Mouse (Mus musculus): ENCODE results near the gene Gas7. TPM values are rescaled to one million over a fixed set of nuclear protein-coding genes. Genes with fewer than 3 reads are reported as not detected.

Gas7 gene
- polyA plus RNA-seq, 1 experiment from 2014 or later, result 4.2 TPM

DNA sequence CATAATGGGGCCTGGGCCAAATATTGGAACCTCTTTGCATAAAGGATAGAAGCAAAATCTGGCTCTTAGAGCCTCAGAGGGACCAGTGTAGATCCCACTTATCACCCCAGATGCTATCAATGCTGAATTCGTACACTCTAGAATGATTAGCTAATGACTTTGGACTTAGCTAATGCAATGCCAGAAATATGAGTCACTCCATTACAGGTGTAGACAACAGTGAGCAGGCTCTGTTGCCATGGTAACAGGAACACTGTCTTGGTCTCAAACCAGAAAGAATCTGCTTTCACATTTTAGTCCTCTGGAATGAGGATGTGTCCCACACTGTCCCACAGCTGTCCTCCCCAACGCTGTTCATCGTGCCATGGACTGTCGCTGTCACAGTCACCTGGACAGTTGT lies 94.1 kb downstream of the Gas7 start:
- Histone ChIP-seq H3K27ac (no peak overlapping the region), H3K36me3 (no peaks in the 10 kb centered on the region), H3K4me3 (no peak overlapping the region), H3K4me1 (replicated peaks) (peaks cover 19% of the 10 kb centered on the region), H3K9me3 (no peaks in the 10 kb centered on the region), H3K27me3 (ENCODE audit: insufficient read depth, poor library complexity, severe bottlenecking) (no peaks in the 10 kb centered on the region)
- DNase-seq (ENCODE audit: low spot score), result no peak
- WGBS, result 97% methylated on average over 4 of the region's 4 CpGs

DNA sequence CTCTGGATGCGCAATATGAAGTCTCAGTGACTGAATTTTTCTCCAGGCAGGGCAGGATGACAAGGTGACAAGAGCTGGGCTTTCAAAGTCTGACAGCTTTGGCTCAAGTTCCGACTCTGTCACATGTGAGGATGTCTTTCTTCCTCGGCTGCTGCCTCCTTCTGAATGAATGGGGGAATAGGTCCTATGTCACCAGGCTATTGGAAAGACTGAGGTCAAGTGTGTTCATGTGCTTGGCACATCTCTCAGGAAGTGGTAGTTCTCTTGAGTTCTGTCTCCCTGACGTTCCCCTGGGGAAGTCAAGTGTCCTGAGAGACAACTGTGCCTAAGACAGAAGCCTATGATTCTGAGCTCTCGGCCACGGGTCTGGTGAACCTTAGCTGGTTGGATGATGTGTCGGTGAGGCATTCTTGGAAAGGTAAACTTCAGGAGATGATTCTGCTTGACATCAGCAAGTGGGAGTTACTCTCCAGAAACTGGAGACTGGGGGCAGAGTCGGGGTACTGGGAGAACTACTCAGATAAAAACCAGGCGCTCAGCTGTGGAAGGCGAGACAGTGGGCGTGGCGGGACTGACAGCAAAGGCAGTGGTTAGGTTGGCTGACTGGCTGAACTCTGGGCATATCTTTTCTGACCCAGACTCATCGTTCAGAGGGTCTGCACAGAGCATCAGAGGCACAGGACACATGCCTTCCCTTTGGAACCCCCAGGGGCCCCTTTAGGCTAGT lies 94.7 kb downstream of the Gas7 start:
- peaks cover 15% of the 10 kb centered on the region for H3K4me1 ChIP-seq (replicated peaks)
- DNase-seq (ENCODE audit: low spot score), result no peak
- 82% methylated on average over 13 of the region's 13 CpGs for WGBS
- no peaks in the 10 kb centered on the region for H3K36me3 ChIP-seq
- no peaks in the 10 kb centered on the region for H3K9me3 ChIP-seq
- H3K27me3 ChIP-seq (ENCODE audit: insufficient read depth, poor library complexity, severe bottlenecking), result no peaks in the 10 kb centered on the region
- no peak overlapping the region for H3K27ac ChIP-seq
- H3K4me3 ChIP-seq, result no peak overlapping the region

DNA sequence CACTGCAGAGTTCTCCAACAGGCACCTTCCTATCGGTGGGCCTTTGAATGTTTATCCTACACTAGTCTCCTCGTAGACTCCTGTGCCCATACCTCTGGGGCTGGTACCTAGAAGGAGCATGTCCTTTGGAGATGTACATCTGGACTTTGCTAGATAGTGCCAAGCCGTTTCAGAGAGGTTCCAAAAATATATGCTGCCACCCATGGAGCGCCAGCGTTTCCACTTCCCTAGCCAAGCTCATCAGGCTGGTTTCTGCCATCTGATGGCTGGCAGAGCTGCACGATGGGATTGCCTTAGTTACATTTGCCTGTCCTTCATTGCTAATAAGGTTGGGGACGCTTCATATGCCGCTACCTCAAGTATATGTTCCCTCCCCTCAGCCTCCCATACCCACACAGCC lies 97.2 kb downstream of the Gas7 start:
- 93% methylated on average over 8 of the region's 8 CpGs for WGBS
- H3K27ac ChIP-seq, result no peak overlapping the region
- H3K9me3 ChIP-seq, result no peaks in the 10 kb centered on the region
- no peaks in the 10 kb centered on the region for H3K4me1 ChIP-seq (replicated peaks)
- no peak for DNase-seq (ENCODE audit: low spot score)
- H3K4me3 ChIP-seq, result no peak overlapping the region
- H3K27me3 ChIP-seq (ENCODE audit: insufficient read depth, poor library complexity, severe bottlenecking), result no peaks in the 10 kb centered on the region
- H3K36me3 ChIP-seq, result no peaks in the 10 kb centered on the region

DNA sequence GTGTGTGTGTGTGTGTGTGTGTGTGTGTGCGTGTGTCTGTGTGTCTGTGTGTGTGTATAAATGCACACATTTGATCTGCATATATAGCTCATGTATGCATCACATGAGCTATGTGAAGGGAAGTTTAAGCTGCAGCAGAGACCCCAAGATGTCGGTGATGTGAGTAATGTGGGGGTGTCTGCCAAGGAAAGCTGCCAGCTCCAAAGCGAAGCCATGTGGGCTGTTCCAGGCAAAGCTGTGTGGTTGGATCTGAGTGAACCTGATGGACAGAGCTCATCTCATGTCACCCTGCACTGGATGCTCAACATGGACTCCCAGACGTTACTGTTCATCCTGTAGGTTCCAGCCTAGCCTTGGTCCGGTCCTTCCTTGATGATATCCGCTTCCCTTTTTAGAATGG lies 99.0 kb downstream of the Gas7 start:
- WGBS, result 95% methylated on average over 6 of the region's 6 CpGs
- Histone ChIP-seq H3K27me3 (ENCODE audit: insufficient read depth, poor library complexity, severe bottlenecking) (no peaks in the 10 kb centered on the region), H3K4me3 (no peak overlapping the region), H3K36me3 (no peaks in the 10 kb centered on the region), H3K27ac (no peak overlapping the region), H3K9me3 (no peaks in the 10 kb centered on the region), H3K4me1 (replicated peaks) (peaks cover 16% of the 10 kb centered on the region)
- no peak for DNase-seq (ENCODE audit: low spot score)

DNA sequence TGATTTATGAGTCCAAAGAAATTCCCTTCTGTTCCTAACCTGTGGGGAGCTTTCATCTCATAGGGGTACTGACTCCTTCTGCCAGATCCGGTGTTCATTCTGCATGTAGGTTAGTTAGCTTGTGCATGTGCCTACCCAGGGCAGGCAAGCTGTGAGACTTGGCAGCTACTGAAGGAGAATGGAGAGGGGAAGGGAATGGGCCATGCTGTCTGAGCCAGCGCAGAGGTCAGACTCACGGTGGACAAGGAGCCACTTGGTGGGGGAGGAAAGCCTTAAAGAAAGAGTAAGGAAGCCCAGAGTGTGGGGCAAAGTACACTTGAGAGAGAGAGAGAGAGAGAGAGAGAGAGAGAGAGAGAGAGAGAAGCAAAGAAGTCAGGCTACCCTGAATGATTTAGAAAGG lies 101.1 kb downstream of the Gas7 start:
- no peaks in the 10 kb centered on the region for H3K36me3 ChIP-seq
- no peaks in the 10 kb centered on the region for H3K9me3 ChIP-seq
- H3K27ac ChIP-seq, result no peak overlapping the region
- no peaks in the 10 kb centered on the region for H3K27me3 ChIP-seq (ENCODE audit: insufficient read depth, poor library complexity, severe bottlenecking)
- DNase-seq (ENCODE audit: low spot score), result no peak
- no peak overlapping the region for H3K4me3 ChIP-seq
- WGBS, result 77% methylated on average over 3 of the region's 3 CpGs
- peaks cover 22% of the 10 kb centered on the region for H3K4me1 ChIP-seq (replicated peaks)

DNA sequence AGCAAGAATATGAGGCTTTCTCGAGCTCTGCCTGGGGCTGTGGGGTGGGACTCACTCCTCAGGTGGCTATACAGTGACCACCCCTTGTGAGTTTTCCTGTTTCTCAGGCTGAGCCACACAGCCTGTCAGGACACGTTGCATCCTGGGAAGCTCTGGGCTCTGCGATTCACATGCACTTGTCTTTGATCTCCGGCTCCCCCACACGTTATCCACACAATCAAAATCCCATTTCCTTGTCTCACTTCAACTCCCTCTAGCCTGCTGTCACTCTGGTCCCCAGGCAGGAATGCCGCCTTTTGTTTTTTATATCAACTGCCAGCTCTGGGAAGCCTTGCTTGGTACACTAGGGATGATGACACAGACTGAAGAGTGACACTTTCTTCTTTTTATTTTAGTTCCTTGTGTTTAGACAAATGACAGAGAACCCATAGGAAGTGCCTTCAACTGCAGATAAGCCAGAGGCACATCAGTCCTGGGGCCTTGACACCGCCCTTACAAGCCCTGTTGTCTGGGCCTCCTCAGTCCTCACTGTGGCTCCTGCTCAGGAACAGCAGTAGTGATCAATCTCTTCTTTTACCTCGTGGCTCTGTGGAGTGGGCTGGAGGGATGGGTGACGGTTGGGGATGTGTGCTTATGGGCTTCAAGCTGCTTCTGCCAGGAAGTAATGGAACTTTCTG lies 103.7 kb downstream of the Gas7 start:
- Histone ChIP-seq H3K4me3 (no peak overlapping the region), H3K36me3 (no peaks in the 10 kb centered on the region), H3K27me3 (ENCODE audit: insufficient read depth, poor library complexity, severe bottlenecking) (no peaks in the 10 kb centered on the region), H3K27ac (peak overlapping the region; percentile 77), H3K4me1 (replicated peaks) (peaks cover 35% of the 10 kb centered on the region), H3K9me3 (no peaks in the 10 kb centered on the region)
- 20% methylated on average over 9 of the region's 9 CpGs for WGBS
- no peak for DNase-seq (ENCODE audit: low spot score)

DNA sequence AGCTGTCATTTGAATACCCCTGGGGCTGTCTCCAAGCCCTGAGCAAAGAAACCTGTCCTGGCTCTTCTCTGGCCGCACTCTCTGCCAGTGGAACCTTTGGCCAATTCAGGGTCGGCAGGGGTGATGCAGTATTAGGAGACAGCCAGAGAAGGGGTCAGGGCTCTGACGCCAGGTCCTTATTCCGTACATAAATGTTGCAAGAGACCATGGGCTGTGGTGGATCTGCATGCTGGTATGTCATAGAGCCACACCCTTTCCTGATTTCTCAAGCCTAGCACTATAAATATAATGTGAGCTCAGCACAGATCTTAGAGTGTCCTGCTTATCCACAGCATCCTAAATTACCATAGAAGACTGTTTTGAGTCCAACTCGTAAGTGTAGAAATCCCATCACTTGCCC lies 104.3 kb downstream of the Gas7 start:
- H3K27me3 ChIP-seq (ENCODE audit: insufficient read depth, poor library complexity, severe bottlenecking), result no peaks in the 10 kb centered on the region
- no peak overlapping the region for H3K4me3 ChIP-seq
- H3K36me3 ChIP-seq, result no peaks in the 10 kb centered on the region
- H3K27ac ChIP-seq, result peak overlapping the region; percentile 77
- H3K9me3 ChIP-seq, result no peaks in the 10 kb centered on the region
- H3K4me1 ChIP-seq (replicated peaks), result peaks cover 35% of the 10 kb centered on the region
- 75% methylated on average over 5 of the region's 5 CpGs for WGBS
- no peak for DNase-seq (ENCODE audit: low spot score)

DNA sequence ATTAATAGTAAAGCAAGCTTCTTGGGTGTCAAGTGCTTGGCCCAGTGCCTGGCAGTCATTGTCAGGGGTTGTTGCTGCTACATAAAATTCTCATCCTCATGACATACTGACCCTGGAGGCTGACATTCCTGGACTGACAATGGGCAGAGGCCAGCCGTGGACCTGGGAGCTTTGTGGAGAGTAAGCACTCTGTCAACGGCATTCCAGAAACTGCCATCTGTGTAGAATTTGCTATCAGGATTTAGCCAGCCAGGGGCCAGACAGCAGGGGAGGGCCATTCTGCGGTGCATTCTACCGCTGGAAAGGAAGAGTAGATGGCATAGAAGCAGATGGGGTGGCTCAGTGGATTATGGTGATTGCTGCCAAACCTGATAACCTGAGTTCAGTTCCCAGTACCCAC lies 106.4 kb downstream of the Gas7 start:
- no peaks in the 10 kb centered on the region for H3K27me3 ChIP-seq (ENCODE audit: insufficient read depth, poor library complexity, severe bottlenecking)
- WGBS, result 59% methylated on average over 4 of the region's 4 CpGs
- no peaks in the 10 kb centered on the region for H3K9me3 ChIP-seq
- H3K4me3 ChIP-seq, result no peak overlapping the region
- H3K4me1 ChIP-seq (replicated peaks), result peaks cover 48% of the 10 kb centered on the region
- H3K27ac ChIP-seq, result no peak overlapping the region
- DNase-seq (ENCODE audit: low spot score), result no peak
- no peaks in the 10 kb centered on the region for H3K36me3 ChIP-seq

DNA sequence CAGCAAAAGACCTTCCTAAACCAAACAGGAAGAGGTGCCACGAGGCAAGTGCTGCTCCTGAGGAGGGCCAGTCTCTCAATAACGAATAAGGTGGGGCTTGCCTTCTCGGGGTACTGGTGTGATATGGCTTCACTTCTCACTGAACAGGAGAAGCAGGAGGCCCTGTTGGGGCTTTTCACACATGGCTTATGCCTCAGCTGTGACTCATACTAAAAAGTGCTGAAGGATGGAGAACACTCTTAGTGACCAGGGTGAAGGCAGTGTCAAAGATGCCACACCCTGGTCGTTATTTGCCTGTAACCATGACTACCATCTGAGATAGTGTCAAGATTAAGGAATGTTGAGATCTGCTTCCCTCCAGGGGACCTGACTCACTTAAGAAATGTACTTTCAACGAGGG lies 107.9 kb downstream of the Gas7 start:
- DNase-seq (ENCODE audit: low spot score), result no peak
- Histone ChIP-seq H3K4me3 (no peak overlapping the region), H3K27ac (no peak overlapping the region), H3K9me3 (no peaks in the 10 kb centered on the region), H3K4me1 (replicated peaks) (peaks cover 50% of the 10 kb centered on the region), H3K27me3 (ENCODE audit: insufficient read depth, poor library complexity, severe bottlenecking) (no peaks in the 10 kb centered on the region), H3K36me3 (no peaks in the 10 kb centered on the region)
- 71% methylated on average over 5 of the region's 5 CpGs for WGBS

DNA sequence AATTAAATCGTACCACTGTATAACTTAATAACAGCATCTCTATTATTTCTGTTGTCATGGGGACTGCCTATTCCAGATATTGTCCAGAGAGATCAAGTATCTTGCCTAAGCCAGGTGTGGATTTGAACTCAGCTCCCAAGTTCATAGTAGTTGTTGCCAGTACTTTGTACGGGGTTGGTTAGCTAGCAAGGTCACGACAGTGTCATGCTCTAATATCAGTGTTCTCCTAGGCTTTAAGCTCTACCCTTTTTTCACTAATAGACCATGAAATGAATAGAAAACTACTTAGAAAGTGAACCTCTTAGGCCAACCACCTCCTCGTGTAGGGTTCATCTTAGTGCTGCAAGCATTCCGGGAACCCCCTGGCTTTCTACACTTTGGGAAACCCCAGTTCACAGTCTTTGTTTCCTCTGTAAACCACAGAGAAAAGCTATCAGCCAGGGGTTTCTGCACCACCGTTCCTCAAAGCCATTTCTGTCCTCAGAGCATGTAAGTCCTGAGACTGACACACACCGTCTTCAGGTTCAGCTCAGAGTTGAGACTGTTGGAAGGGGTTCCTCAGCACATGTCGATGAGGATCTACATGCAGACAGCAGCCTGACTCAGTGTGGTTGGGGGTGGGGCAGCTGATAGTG lies 108.9 kb downstream of the Gas7 start:
- no peaks in the 10 kb centered on the region for H3K27me3 ChIP-seq (ENCODE audit: insufficient read depth, poor library complexity, severe bottlenecking)
- H3K27ac ChIP-seq, result no peak overlapping the region
- 83% methylated on average over 8 of the region's 8 CpGs for WGBS
- no peak for DNase-seq (ENCODE audit: low spot score)
- H3K4me3 ChIP-seq, result no peak overlapping the region
- no peaks in the 10 kb centered on the region for H3K9me3 ChIP-seq
- peaks cover 41% of the 10 kb centered on the region for H3K4me1 ChIP-seq (replicated peaks)
- no peaks in the 10 kb centered on the region for H3K36me3 ChIP-seq

DNA sequence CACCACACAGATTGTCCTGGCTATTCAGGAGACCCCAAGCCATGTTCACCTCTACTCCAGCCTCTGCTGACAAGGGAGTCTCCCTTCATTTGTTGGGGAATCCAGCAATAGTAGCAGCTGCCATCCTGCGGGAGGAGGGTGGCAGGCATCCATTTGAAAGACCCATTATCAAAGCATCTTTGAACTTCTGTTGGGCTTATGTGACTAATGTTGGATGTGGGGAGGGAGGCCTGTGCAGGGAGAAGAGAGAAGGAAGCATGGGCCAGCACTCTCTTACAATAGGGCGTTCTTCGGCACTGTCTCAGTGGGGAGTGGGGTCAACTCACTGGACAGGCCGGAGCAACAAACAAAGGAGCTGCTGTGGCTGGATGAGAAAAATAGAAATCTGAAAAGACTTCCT lies 110.3 kb downstream of the Gas7 start:
- no peaks in the 10 kb centered on the region for H3K27me3 ChIP-seq (ENCODE audit: insufficient read depth, poor library complexity, severe bottlenecking)
- DNase-seq (ENCODE audit: low spot score), result no peak
- H3K9me3 ChIP-seq, result no peaks in the 10 kb centered on the region
- H3K4me1 ChIP-seq (replicated peaks), result peaks cover 38% of the 10 kb centered on the region
- WGBS, result 29% methylated on average over 4 of the region's 4 CpGs
- no peak overlapping the region for H3K4me3 ChIP-seq
- peak overlapping the region; percentile 75 for H3K27ac ChIP-seq
- H3K36me3 ChIP-seq, result no peaks in the 10 kb centered on the region

DNA sequence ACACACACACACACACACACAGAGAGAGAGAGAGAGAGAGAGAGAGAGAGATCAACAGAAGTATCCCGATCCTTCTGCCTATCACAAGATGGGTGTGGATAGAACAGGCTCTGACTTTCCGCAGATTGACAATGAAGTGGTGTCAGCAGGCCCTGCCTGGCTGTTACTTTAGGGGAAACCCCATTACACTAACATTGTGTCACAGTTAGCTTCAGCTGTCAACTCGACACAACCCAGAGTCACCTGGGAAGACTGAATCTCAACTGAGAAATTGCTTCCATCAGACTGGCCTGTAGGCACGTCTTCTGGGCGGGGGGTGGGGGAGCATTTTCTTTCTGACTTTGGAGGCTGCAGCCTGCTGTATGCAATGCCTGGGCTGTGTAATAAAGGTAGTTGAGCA lies 111.5 kb downstream of the Gas7 start:
- H3K4me3 ChIP-seq, result no peak overlapping the region
- no peaks in the 10 kb centered on the region for H3K36me3 ChIP-seq
- H3K27me3 ChIP-seq (ENCODE audit: insufficient read depth, poor library complexity, severe bottlenecking), result no peaks in the 10 kb centered on the region
- no peak for DNase-seq (ENCODE audit: low spot score)
- H3K27ac ChIP-seq, result 0 out of 2 replicates have a peak overlapping the region, but pooled peaks have one; percentile 75
- H3K4me1 ChIP-seq (replicated peaks), result peaks cover 48% of the 10 kb centered on the region
- WGBS, result 80% methylated on average over 5 of the region's 5 CpGs
- H3K9me3 ChIP-seq, result no peaks in the 10 kb centered on the region

DNA sequence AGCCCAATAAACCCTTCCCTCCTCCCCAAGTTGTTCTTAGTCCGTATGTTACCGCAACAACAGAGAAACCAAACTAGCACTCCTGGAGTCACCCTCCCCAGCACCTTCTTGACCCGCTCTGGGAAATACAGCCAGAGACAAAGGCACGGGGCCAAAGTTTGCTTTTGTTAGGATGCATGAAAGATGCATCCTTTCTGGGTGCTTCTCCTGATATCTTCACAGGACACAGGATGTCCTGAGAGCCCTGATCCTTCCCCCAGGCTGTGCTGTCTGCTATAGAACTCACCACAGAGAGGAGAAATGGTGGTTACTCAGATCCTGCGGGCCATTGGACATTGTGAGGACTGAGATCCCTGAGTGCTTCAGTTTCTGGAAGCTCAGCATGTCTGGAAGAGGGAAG lies 111.9 kb downstream of the Gas7 start:
- Histone ChIP-seq H3K27me3 (ENCODE audit: insufficient read depth, poor library complexity, severe bottlenecking) (no peaks in the 10 kb centered on the region), H3K4me1 (replicated peaks) (peaks cover 51% of the 10 kb centered on the region), H3K4me3 (no peak overlapping the region), H3K36me3 (no peaks in the 10 kb centered on the region), H3K27ac (no peak overlapping the region), H3K9me3 (no peaks in the 10 kb centered on the region)
- 74% methylated on average over 5 of the region's 5 CpGs for WGBS
- DNase-seq (ENCODE audit: low spot score), result no peak

Measured in hindbrain, embryonic 10.5 days (tissue).